Mouse (Mus musculus) ES-E14 (cell line): Measurements from ENCODE around the gene Vav1. TPM values are rescaled to one million over a fixed set of nuclear protein-coding genes. Genes with fewer than 3 reads are reported as not detected.

Experiments used
- DNase-seq: peaks from one replicate; pipeline ENCODE4 v3.0.0-alpha.2; 2013; ENCODE audit warnings: low read depth, low spot score
- H3K27ac ChIP-seq: 2 replicates; pipeline ENCODE4 v1.5.1; 2012; ENCODE audit warnings: low read depth, mild to moderate bottlenecking, low read length, moderate library complexity, mixed read lengths; ENCODE audit not compliant: poor library complexity, insufficient read depth, severe bottlenecking
- H3K36me3 ChIP-seq: 2 replicates; pipeline ENCODE4 v1.6.1; 2012; ENCODE audit warnings: mild to moderate bottlenecking, low read length, moderate library complexity, mixed read lengths; ENCODE audit not compliant: control insufficient read depth, poor library complexity, insufficient read depth, severe bottlenecking
- H3K4me1 ChIP-seq, 2 experiments: fragments of 150-350 bp in 1 of 2; sonication (generic) in 1 of 2; 2 replicates each; pipeline ENCODE4 v1.6.1; 2012; ENCODE audit warnings: low read length in 2 of 2, mild to moderate bottlenecking in 1 of 2, mixed read lengths in 1 of 2; ENCODE audit not compliant: control insufficient read depth in 2 of 2, insufficient read depth in 2 of 2, poor library complexity in 1 of 2
- H3K4me3 ChIP-seq, 2 experiments: fragments of 150-350 bp in 1 of 2; sonication (generic) in 1 of 2; 2 replicates each; pipeline ENCODE4 v1.5.1; 2012; ENCODE audit warnings: low read length in 2 of 2, low read depth in 1 of 2, mild to moderate bottlenecking in 1 of 2, mixed read lengths in 1 of 2; ENCODE audit not compliant: insufficient read depth in 1 of 2, poor library complexity in 1 of 2, severe bottlenecking in 1 of 2
- H3K9ac ChIP-seq: 2 replicates; pipeline ENCODE4 v1.6.1; 2012; ENCODE audit warnings: low read depth, mild to moderate bottlenecking, low read length, mixed read lengths; ENCODE audit not compliant: poor library complexity, insufficient read depth, severe bottlenecking
- H3K9me3 ChIP-seq: fragments of 150-350 bp; sonication (generic); 2 replicates; pipeline ENCODE4 v1.6.1; 2012; ENCODE audit warnings: low read depth, mild to moderate bottlenecking, low read length; ENCODE audit not compliant: control insufficient read depth, insufficient read depth
- CHD2 ChIP-seq: IDR thresholded peaks from 2 replicates; pipeline ENCODE4 v1.6.1; 2014; ENCODE audit warnings: mild to moderate bottlenecking, low read depth, low read length, inconsistent platforms
- HCFC1 ChIP-seq: IDR thresholded peaks from 2 replicates; pipeline ENCODE4 v1.6.1; 2012; ENCODE audit warnings: low read length, inconsistent platforms, borderline replicate concordance; ENCODE audit not compliant: insufficient read depth
- MAFK ChIP-seq: IDR thresholded peaks from 2 replicates; pipeline ENCODE4 v1.6.1; 2014; ENCODE audit warnings: mild to moderate bottlenecking, low read depth, low read length, inconsistent platforms; ENCODE audit not compliant: insufficient read depth
- ZC3H11A ChIP-seq: IDR thresholded peaks from 2 replicates; pipeline ENCODE4 v1.6.1; 2012; ENCODE audit warnings: low read depth, mild to moderate bottlenecking, inconsistent platforms, low read length, borderline replicate concordance
- ZNF384 ChIP-seq: IDR thresholded peaks from 2 replicates; pipeline ENCODE4 v1.6.1; 2012; ENCODE audit warnings: low read depth, low read length, inconsistent platforms
- in situ Hi-C, 2 experiments: fragments of 600-800 bp; cut with MboI; formaldehyde crosslinking; loops; one replicate each; pipeline ENCODE4 v1.15.1; 2025; ENCODE audit warnings: low sequenced_read_pairs in 2 of 2, inconsistent platforms in 1 of 2; ENCODE audit not compliant: unreplicated experiment in 2 of 2
- total RNA-seq: library from RNA; depleted of rRNA; stranded (reverse); fragments of 300-350 nt; gene quantifications from 2 replicates; pipeline ENCODE4 v1.2.3, GENCODE M21; 2012

Vav1 gene
- total RNA-seq, 1 experiment = 1.3 TPM

DNA sequence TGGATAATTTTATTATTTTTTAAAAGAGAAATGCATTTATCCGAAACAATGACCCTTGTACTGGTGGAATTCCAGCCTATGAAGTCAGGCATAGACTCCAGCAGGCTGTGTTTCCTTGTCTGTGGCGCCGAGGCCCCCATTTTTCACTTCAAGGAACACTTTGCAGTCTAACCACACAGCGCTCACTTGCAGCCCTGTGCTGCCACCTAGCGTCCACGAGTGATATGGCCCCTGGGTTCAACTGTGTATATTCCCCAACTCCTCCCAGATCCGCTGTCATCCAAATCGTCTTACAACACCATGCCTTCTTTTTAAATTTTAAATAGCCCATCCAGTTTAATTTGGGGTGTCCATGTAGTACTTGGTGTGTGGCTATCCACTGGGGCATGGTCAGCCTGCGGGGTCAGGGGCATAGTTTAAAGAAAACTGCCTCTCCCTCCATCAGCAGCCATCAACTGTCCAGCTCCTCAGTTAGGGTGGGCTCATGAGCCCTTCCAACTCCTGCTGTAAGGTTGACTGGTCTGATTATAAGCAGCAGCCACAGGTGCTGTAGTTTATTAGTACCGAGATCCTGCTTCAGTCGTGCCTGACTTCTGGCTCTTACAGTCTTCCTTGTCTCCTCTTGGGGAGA, 56.9 kb downstream of the Vav1 start:
- in situ Hi-C loops = loop anchor here in 1 of 2 experiments (10.0 kb wide), 3 partner anchors 121 to 281 kb away; partner anchors contain the start of genes Crb3 and Slc25a23
- Histone ChIP-seq H3K9me3 (no peaks in the 10 kb centered on the region), H3K36me3 (no peaks in the 10 kb centered on the region), H3K4me1 (peaks cover 0 to 5% of the 10 kb centered on the region in 2 experiments; a peak in 1 of 4 replicates), H3K9ac (no peak overlapping the region), H3K27ac (no peak overlapping the region), H3K4me3 (no peak overlapping the region)
- TF ChIP-seq MAFK = no peak
- TF ChIP-seq ZNF384 = 0 out of 2 replicates have a peak, but pooled peaks have one; percentile 27
- no peak for TF ChIP-seq CHD2
- no peak for TF ChIP-seq HCFC1
- TF ChIP-seq ZC3H11A = peak; percentile 97; the same call in 1 of the 2 replicates
- peak; percentile 85 for DNase-seq

DNA sequence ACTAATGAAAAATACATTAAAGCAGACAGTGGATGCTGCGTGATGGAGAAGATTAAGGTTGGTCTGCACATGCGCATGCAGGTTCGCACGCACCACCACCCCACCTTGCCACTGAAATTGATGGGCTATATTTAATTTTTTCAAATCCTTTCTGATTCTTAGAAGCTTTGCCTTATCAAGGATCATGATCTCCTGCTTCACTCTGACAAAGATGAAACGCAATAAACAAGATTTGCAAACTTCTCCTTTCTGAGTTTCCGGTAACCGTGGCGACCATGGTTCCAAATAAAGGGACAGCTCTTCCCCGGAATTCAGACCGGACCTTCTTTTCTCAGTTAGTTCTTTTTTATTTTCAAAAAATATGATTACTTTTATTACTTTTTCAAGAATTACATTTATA, 59.1 kb downstream of the Vav1 start:
- Histone ChIP-seq H3K27ac (no peak overlapping the region), H3K4me3 (no peak overlapping the region), H3K9ac (no peak overlapping the region), H3K9me3 (no peaks in the 10 kb centered on the region), H3K4me1 (peaks cover 0 to 2% of the 10 kb centered on the region in 2 experiments; a peak in 1 of 4 replicates), H3K36me3 (no peaks in the 10 kb centered on the region)
- DNase-seq = no peak
- TF ChIP-seq ZNF384 (no peak), ZC3H11A (no peak), CHD2 (no peak), HCFC1 (no peak), MAFK (no peak)
- in situ Hi-C loops = loop anchor here in 1 of 2 experiments (10.0 kb wide), 3 partner anchors 123 to 283 kb away; partner anchors contain the start of genes Crb3 and Slc25a23

DNA sequence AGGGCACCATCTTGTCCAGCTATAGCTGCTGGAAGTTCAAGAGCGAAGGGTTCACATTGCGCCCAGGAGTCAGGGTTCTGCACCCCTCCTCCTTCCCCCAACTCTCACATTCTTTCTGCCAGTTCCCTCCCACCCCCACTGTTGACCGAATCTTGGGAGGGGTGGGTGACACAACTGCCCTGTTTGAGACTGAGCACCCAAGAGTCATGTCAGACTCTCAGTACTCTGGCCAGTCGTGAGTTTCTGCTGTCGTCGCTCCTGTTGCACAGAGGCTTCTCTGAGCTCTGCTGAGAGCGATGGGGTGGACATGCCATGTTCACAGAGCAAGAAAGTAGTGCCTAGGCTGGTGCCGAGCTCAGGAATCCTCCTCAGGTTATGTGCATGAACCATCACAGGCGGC, 60.4 kb downstream of the Vav1 start:
- DNase-seq = no peak
- Histone ChIP-seq H3K9me3 (no peaks in the 10 kb centered on the region), H3K4me1 (peaks cover 0 to 2% of the 10 kb centered on the region in 2 experiments; a peak in 1 of 4 replicates), H3K27ac (no peak overlapping the region), H3K9ac (no peak overlapping the region), H3K36me3 (no peaks in the 10 kb centered on the region), H3K4me3 (no peak overlapping the region)
- no peak for TF ChIP-seq HCFC1
- no peak for TF ChIP-seq ZNF384
- TF ChIP-seq MAFK = no peak
- no peak for TF ChIP-seq CHD2
- no peak for TF ChIP-seq ZC3H11A
- in situ Hi-C loops = loop anchor here in 1 of 2 experiments (10.0 kb wide), 3 partner anchors 124 to 284 kb away; partner anchors contain the start of genes Crb3 and Slc25a23

DNA sequence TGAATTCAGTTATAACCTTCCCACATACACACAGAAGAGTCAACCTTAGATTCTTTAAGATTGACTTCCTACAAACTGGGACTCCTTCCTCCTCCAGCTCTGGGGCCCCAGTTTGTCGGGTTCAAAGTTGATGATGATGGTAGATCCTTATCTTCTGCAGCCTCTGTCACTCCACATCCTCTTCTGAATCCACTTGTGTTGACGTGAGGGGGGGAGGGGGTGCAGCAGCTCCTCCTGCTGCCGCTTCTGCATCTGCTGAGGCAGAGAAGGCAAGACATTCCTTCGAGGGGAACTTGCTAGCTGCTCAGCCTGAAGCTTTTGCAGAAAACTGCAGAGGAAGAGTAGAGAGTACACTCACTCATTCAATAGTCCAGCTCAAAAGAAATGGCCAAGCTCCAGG, 62.7 kb downstream of the Vav1 start:
- in situ Hi-C loops = no loop called here
- no peak for TF ChIP-seq MAFK
- TF ChIP-seq ZC3H11A = no peak
- Histone ChIP-seq H3K36me3 (no peaks in the 10 kb centered on the region), H3K4me1 (no peaks in the 10 kb centered on the region), H3K4me3 (no peak overlapping the region), H3K9me3 (no peaks in the 10 kb centered on the region), H3K9ac (no peak overlapping the region), H3K27ac (no peak overlapping the region)
- DNase-seq = no peak
